Mouse (Mus musculus): ENCODE measurements around the gene Gm12888.
"Not testable (repeated sequence)": the region's sequence is repeated elsewhere in the genome, so short reads cannot be mapped to it uniquely, and the experiment has no call there.

Gm12888 gene

DNA sequence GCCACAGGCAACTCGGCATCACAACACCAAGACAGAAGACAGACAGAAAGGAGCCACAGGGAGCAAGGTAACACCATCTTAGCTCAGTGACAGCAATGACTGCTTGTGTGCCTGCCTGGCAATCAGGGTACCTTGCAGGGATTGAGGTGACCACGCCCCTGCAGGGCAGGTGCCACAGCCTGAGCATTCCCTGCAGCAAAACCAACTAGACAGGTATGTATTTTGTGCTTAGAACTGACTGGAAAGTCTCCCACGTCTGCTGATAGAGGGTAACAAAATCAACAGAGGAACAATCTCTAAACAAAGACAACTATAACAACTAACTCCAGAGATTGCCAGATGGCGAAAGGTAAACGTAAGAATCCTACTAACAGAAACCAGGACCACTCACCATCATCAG, at the start of gene Gm12888:
Gm12888 (minus strand) TSS at position 101 of the 400 bp plus-strand sequence.
- DNase-seq (ENCODE audit: low spot score in 2 of 2) = not testable (repeated sequence)
